Mouse (Mus musculus): ENCODE results near the gene Pak4.

- TF ChIP-seq CTCF (IDR thresholded peaks at IDR 0.05 in 2 of 3, conservative IDR thresholded peaks at IDR 0.05 in 1 of 3; ENCODE audit: control insufficient read depth in 1 of 3, insufficient read depth in 1 of 3, low read depth in 2 of 3, low read length in 3 of 3, poor library complexity in 1 of 3, severe bottlenecking in 1 of 3) (peak; percentile 75 to 98 (median 92)), POLR2A (IDR thresholded peaks at IDR 0.05; ENCODE audit: control insufficient read depth in 1 of 2, insufficient read depth in 1 of 2, low read depth in 1 of 2, low read length in 2 of 2, poor library complexity in 1 of 2) (no peak), GATA1 (IDR thresholded peaks at IDR 0.05; ENCODE audit: low read depth, low read length) (no peak), ZNF384 (IDR thresholded peaks at IDR 0.05; ENCODE audit: low read depth, low read length) (no peak), E2F4 (IDR thresholded peaks at IDR 0.05; ENCODE audit: borderline replicate concordance, low read depth, low read length) (no peak), TCF12 (IDR thresholded peaks at IDR 0.05; ENCODE audit: low read depth, low read length) (no peak)
Measured at GRCm38 (mm10) chr7:28527922-28528719, 69.9 kb downstream of the Pak4 start.
